Mouse (Mus musculus): ENCODE measurements around the gene Fbxl2. TPM values are rescaled to one million over a fixed set of nuclear protein-coding genes. Genes with fewer than 3 reads are reported as not detected.

Fbxl2 gene
- total RNA-seq, 2 experiments from 2014 or later = 33.8 to 34.9 TPM

DNA sequence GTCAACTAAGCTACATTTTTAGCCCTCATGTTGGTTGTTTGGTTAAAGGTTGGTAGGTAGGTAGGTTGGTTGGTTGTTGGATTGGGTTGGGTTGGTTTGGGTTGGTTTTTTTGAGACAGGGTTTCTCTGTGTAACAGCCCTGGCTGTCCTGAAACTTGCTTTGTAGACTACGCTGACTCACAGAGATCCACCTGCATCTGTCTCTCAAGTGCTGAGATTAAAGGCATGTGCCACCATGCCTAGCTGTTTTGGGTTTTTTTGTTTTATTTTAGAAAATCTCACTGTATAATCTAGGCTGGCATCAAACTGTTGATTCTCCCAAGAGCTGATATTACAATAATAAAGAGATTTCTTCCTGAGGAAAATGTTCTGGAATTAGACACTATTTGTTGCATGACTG is 102.6 kb downstream of the Fbxl2 start:
- DNase-seq (ENCODE audit: low spot score in 2 of 2) = no peak
- TF ChIP-seq CTCF (conservative IDR thresholded peaks at IDR 0.05) = no peak
- Histone ChIP-seq H3K4me3 (no peak overlapping the region), H3K27ac (no peak overlapping the region)

DNA sequence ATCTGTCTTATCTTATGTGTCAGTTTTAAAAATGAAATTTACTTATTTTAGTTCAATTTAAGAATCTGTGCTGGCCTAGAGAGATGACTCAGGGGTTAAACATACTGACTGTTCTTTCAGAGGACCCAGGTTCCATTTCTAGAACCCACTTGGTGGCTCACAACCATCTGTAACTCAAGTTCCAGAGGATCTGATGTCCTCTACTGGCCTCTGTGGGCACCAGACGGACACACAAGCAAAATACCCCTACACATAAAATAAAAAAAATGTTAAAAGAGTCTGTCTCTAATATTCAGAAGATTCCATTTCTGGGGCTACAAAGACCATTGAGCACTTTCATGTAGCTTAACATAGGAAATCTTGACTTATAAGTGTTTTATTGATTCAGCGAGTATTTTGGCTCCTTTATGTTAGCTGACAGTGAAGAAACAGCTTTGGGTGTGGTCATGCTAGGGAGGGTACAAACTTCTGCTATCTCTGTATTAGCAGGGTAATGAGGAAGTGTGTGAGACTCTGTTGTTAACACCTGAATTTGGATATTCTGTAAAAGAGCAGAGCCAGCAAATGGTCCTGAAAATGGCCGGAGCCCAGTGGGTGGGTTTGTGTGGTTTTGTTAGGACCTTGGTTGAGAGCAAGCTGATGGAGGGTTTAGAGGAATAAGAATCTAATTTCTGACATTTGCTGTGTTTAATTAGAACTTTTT is 104.7 kb downstream of the Fbxl2 start:
- no peak for DNase-seq (ENCODE audit: low spot score in 2 of 2)
- H3K27ac ChIP-seq = no peak overlapping the region
- TF ChIP-seq CTCF (conservative IDR thresholded peaks at IDR 0.05) = no peak
- no peak overlapping the region for H3K4me3 ChIP-seq

DNA sequence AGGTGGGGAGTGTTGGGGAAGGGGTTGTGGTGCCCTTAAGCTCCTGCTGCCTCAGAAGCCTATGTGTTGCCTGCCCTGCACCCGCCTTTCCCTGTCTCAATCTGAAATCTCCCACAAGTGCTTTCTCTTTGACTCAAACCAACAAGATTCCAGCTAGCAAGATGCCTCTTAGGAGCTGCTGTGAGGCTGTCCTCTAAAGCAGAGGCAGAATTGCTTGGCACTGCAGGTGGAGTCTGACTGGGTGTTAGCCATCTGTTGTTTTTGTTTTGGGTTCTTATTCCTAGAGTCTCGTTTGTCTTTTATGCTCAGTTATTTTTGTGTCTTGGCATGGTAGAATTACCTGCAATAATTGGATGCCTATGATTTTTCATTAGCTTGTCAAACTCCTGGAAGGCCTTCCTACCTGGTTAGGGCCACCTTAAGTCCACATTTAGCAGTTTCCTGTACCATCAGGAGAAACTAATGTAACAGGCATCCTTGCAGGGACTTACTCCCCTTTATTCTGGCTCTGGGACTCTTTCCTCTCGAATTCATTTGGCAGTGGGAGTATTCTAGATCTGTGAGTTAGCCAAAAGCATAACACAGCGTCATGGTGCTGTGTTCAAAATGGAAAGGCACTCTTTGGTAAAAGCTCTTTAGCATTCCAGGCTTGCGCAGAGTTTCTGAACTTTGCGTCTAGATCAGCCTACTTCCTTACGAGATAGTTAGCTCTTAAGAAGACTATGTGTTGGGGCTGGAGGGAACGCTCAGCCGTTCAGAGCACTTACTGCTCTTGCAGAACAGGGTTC is 106.7 kb downstream of the Fbxl2 start:
- no peak for TF ChIP-seq CTCF (conservative IDR thresholded peaks at IDR 0.05)
- peak in 1 of 2 experiments; percentile 25 for DNase-seq (ENCODE audit: low spot score in 2 of 2)
- Histone ChIP-seq H3K4me3 (no peak overlapping the region), H3K27ac (peak overlapping the region; percentile 74)

DNA sequence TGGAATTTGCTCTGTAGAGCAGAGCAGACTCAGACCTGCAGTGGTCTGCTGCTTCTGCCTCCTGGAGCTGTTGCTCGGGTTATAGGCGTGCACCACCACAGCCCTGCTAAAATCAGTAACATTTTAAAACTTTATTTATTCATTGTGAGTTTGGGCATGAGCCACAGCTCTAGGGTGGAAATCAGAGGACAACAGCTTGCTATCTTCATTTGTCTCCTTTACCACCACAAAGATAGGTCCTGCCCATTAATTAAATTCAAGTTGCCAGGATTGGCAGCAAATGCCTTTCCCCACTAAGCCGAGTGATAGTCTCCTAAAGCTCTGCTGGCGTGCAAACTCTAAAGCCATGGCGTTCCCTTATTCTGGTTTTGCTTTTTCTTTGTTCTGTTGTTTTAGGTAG is 110.4 kb downstream of the Fbxl2 start:
- no peak for DNase-seq (ENCODE audit: low spot score in 2 of 2)
- Histone ChIP-seq H3K27ac (no peak overlapping the region; the same call in 1 of the 2 replicates), H3K4me3 (no peak overlapping the region)
- TF ChIP-seq CTCF (conservative IDR thresholded peaks at IDR 0.05) = no peak

DNA sequence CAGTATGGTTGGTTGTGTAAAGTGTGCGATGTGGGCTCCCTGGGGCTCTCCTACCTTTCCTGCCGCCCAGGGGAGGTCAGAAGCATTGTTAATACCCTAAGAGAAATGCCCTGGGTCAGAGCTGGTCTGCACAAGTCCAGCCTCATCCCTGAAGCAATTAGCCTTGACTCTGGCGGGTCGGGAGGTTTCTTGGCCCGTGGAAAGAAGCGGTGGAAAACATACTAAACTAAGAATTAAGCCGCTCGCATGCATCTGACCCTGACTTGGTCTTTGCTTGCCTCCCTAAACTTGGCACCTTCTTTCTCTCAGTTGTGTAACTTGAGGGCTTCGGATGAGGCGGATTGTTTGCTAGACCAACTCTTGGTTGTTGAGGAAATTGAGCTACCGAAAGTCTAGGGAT is 113.5 kb downstream of the Fbxl2 start:
- no peak for TF ChIP-seq CTCF (conservative IDR thresholded peaks at IDR 0.05)
- 0 out of 2 replicates have a peak overlapping the region, but pooled peaks have one; percentile 84 for H3K27ac ChIP-seq
- no peak for DNase-seq (ENCODE audit: low spot score in 2 of 2)
- H3K4me3 ChIP-seq = peak overlapping the region; percentile 70

DNA sequence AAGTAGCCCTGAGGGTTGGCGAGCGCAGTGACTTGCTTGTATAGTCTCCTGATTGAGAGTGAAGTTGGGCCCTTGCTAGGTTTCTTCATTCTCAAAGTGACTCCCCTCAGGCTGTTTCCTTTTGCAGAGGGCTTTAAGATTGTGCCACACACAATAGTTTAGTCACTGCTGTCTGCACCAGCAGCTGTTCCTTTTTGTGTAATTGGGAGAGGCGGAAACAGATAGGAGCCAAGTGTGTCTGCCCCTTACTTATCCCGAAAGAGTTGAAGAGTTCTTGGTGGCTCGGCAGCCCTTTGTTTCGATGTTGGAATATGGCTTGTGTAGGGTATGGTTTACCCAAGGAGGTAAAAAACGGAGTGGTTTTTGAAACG is 113.9 kb downstream of the Fbxl2 start:
- Histone ChIP-seq H3K4me3 (peak overlapping the region; percentile 70), H3K27ac (peak overlapping the region; percentile 84)
- TF ChIP-seq CTCF (conservative IDR thresholded peaks at IDR 0.05) = no peak
- no peak for DNase-seq (ENCODE audit: low spot score in 2 of 2)

DNA sequence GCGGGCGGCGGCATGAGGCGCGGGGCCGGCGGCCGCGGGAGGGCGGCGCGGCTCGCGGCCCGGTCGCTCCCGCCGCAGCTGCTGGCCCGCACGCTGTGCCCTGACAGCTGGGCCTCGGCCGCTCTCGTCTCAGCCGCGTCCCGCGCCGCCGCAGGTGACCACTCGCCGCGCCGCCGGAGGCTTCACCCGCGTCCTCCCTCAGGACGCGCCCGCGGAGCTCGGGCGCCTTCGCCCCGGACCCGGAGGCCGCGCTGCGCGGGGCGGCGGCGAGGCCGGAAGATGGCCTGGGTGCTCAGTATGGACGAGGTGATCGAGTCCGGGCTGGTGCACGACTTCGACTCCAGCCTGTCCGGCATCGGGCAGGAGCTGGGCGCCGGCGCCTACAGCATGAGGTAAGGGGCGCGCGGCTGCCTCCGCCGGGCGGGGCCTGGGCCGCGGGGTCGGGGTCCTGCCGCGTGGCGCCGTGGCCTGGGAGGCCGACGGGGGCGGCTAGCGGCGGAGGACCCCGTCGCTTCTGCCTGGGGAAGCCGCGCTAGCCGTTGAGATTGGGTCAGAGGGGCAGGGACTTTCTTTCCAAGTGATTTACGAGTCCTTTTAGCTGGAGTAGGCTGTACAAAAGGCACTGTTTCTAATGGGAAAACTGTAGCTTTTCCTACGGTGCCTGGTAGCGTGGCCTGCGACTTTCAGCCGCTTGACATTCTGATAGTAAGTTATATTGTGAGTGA is 114.5 kb downstream of the Fbxl2 start:
- DNase-seq (ENCODE audit: low spot score in 2 of 2) = no peak
- Histone ChIP-seq H3K4me3 (peak overlapping the region; percentile 70), H3K27ac (peak overlapping the region; percentile 84)
- no peak for TF ChIP-seq CTCF (conservative IDR thresholded peaks at IDR 0.05)

DNA sequence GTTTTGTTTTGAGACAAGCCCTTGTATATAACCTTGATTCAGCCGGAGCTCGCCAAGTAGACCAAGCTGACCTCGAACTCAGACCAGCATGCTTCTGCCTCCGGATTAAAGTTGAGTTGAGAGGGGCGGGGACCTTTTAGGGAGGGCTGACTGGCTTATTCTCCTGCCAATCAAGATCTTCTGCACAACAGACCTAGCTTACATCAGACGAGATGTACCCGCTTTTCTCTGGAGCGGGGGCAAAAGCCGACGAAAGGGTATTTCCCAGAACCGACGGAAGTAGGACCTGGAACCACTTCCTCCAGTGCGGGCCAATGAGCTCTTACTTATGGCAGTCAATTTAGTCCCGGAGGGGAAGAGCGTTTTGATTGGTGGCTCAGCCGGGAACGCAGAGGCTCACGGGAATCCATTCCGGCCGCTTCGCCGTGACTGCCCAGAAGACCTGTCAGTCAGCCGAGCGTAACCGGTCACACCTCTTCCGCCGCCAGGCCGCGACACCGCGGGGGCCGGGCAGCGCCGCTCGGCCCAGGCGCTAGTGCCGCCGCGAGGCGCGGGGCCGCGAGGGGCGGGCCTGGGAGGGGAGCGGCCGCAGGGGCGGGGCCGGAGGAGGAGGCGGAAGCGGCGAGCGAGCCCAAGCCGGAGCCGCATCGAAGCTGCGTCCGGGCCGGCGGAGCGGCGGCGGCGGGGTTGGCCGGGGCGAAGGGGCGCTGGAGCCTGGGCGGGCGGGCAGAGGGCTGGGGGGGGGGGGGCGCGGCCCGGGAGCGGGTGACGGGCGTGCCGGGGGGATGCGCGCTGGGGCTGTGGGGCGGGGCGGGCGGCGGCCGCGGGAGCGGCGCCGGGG is 115.2 kb downstream of the Fbxl2 start, which contains the start of gene Ubp1:
Gene Ubp1, plus strand, starts transcription at position 401 of the 841 bp plus-strand sequence.
- peak; percentile 93 to 98 for DNase-seq (ENCODE audit: low spot score in 2 of 2)
- Histone ChIP-seq H3K27ac (peak within 1 kb of the TSS; percentile 94), H3K4me3 (peak within 1 kb of the TSS; percentile 70)
- TF ChIP-seq CTCF (conservative IDR thresholded peaks at IDR 0.05) = no peak

DNA sequence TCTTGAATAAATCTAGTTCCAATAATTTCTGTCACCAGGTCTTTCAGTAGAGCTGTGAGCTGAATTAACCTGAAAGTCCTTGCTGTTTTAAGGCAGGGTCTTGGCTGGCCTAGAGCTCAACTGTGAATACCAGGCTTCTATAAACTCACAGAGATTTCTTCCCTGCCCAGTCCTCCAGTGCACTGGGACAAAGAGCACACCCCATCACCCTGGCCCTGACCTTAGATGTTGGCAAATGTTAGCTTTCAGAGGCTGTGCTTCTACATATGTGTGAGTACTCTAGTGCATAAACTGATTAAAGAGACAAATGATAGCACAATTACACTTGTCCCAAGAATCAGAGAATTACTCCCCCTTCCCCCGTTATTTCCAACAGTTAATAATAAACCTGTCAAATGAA is 116.3 kb downstream of the Fbxl2 start:
- DNase-seq (ENCODE audit: low spot score in 2 of 2) = no peak
- TF ChIP-seq CTCF (conservative IDR thresholded peaks at IDR 0.05) = no peak

DNA sequence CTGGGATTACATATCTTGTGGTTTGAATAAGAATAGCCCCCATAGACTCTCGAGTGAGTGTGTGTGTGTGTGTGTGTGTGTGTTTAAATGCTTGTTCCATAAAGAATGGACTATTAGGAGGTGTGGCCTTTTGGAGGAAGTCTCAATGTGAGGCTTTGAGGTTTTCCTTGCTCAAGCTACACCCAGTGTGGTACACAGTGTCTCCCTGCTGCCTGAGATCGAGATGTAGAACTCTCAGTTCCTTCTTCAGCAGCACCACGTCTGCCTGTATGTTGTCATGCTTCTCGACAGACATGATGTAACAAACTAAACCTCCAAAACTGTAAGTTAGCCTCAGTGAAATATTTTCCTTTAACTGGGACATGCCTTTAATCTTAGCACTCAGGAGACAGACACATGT is 117.4 kb downstream of the Fbxl2 start:
- Histone ChIP-seq H3K4me3 (no peak overlapping the region), H3K27ac (no peak overlapping the region)
- DNase-seq (ENCODE audit: low spot score in 2 of 2) = no peak
- TF ChIP-seq CTCF (conservative IDR thresholded peaks at IDR 0.05) = no peak

More for the DNA sequence above, 116.3 kb downstream of the Fbxl2 start:
- Histone ChIP-seq H3K4me3 (no peak overlapping the region), H3K27ac (no peak overlapping the region; the same call in 1 of the 2 replicates)

DNA sequence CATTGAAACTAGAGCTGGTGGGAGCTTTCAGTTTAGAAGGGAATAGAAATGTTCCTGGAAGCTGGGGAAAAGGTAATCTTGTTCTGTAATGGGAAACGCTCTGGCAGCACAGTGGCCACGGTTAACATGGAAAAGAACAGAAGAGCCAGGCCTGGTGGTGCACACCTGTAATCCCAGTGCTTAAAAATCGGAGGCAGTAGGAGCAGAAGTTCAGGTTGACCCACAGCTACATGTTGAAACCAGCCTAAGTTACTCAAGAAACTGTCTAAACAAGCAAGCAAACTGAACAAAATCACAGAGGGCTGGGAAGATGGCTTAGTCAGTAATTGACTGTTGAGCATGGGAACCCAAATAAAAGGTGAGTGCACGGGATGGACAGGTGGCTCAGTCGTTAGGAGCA is 121.1 kb downstream of the Fbxl2 start:
- Histone ChIP-seq H3K27ac (no peak overlapping the region), H3K4me3 (no peak overlapping the region)
- DNase-seq (ENCODE audit: low spot score in 2 of 2) = no peak
- TF ChIP-seq CTCF (conservative IDR thresholded peaks at IDR 0.05) = no peak

DNA sequence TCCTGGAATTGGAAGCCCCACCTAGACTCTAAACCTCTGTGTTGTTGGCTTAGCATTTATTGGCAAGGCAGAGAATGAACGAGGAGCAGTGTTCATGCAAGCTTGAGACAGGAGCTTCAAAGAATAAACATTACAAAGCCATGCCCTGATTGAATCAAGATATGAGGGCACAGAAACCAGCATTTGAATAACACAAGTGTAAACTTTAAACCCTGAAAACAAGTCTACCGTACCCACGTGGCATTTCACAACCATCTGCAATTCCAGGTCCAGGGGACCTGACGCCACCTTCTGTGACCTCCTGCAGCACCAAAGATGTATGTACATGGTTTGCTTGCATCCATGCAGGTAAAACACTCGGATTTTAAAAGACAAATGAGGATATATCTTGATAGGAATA is 123.3 kb downstream of the Fbxl2 start:
- TF ChIP-seq CTCF (conservative IDR thresholded peaks at IDR 0.05) = no peak
- no peak for DNase-seq (ENCODE audit: low spot score in 2 of 2)
- Histone ChIP-seq H3K27ac (no peak overlapping the region), H3K4me3 (no peak overlapping the region)

Measured in layer of hippocampus, adult 2 months (tissue).